Mouse (Mus musculus) midbrain, embryonic 13.5 days (tissue): ENCODE results near the gene Vangl1. TPM values are rescaled to one million over a fixed set of nuclear protein-coding genes. Genes with fewer than 3 reads are reported as not detected.
A peak's percentile ranks its signal among the peaks of the same experiment; 100 is the strongest.
"Not testable (repeated sequence)": the region's sequence is repeated elsewhere in the genome, so short reads cannot be mapped to it uniquely, and the experiment has no call there.

Experiments used
- ATAC-seq: fragments of 200-750 bp; cut with Nextera tagmentation; 2 replicates; pipeline ENCODE4 v1.8.0; 2017; ENCODE audit warnings: mild to moderate bottlenecking, moderate TSS enrichment, moderate library complexity
- H3K27ac ChIP-seq: fragments of 300-500 bp; sonication (generic); 2 replicates; pipeline ENCODE4 v1.5.1; 2015; ENCODE audit warnings: inconsistent platforms, mild to moderate bottlenecking, moderate library complexity
- H3K27me3 ChIP-seq: fragments of 300-500 bp; sonication (generic); 2 replicates; pipeline ENCODE4 v1.6.1; 2015; ENCODE audit warnings: mild to moderate bottlenecking, inconsistent platforms
- H3K36me3 ChIP-seq: fragments of 300-500 bp; sonication (generic); 2 replicates; pipeline ENCODE4 v1.6.1; 2015; ENCODE audit warnings: mild to moderate bottlenecking, inconsistent platforms
- H3K4me1 ChIP-seq: fragments of 300-500 bp; sonication (generic); replicated peaks from 2 replicates; pipeline ENCODE4 v1.6.1; 2015; ENCODE audit warnings: inconsistent platforms
- H3K4me2 ChIP-seq: fragments of 300-500 bp; sonication (generic); replicated peaks from 2 replicates; pipeline ENCODE4 v1.6.1; 2015; ENCODE audit warnings: moderate library complexity, mild to moderate bottlenecking, inconsistent platforms
- H3K4me3 ChIP-seq: fragments of 300-500 bp; sonication (generic); replicated peaks from 2 replicates; pipeline ENCODE4 v1.5.1; 2015; ENCODE audit warnings: mild to moderate bottlenecking, inconsistent platforms
- H3K9ac ChIP-seq: fragments of 300-500 bp; sonication (generic); replicated peaks from 2 replicates; pipeline ENCODE4 v1.6.1; 2015; ENCODE audit warnings: mild to moderate bottlenecking, inconsistent platforms
- H3K9me3 ChIP-seq: fragments of 300-500 bp; sonication (generic); 2 replicates; pipeline ENCODE4 v1.6.1; 2016; ENCODE audit warnings: mild to moderate bottlenecking, inconsistent platforms
- WGBS: fragments of 180-500 bp; shearing (Covaris S2); methylation state at CpG from one replicate; pipeline ENCODE4 v1.1.7; 2015; 5-methylcytosine and 5-hydroxymethylcytosine counted together
- polyA plus RNA-seq: library from polyadenylated mRNA; unstranded; fragments of >200 nt; fragmentation: Nextera tagmentation; extraction: Ambion mirVana; gene quantifications from 2 replicates; pipeline ENCODE4 v1.2.1, GENCODE M21; 2015

The Vangl1 gene
- polyA plus RNA-seq, 1 experiment from 2014 or later, result 7.3 TPM

GRCm38 (mm10) chr3:102165536-102166286 is 38.8 kb downstream of the Vangl1 start:
- no peak overlapping the region for H3K27ac ChIP-seq
- H3K4me1 ChIP-seq, result peaks cover 17% of the 10 kb centered on the region
- no peak for ATAC-seq
- H3K27me3 ChIP-seq, result 0 out of 2 replicates have a peak, but pooled peaks cover 3% of the 10 kb centered on the region
- no peak overlapping the region for H3K4me2 ChIP-seq
- H3K4me3 ChIP-seq, result no peak overlapping the region
- H3K9ac ChIP-seq, result no peak overlapping the region
- peaks cover 3% of the 10 kb centered on the region; the same call in 1 of the 2 replicates for H3K36me3 ChIP-seq
- WGBS, result 84% methylated on average over 21 of the region's 21 CpGs
- no peaks in the 10 kb centered on the region for H3K9me3 ChIP-seq

DNA sequence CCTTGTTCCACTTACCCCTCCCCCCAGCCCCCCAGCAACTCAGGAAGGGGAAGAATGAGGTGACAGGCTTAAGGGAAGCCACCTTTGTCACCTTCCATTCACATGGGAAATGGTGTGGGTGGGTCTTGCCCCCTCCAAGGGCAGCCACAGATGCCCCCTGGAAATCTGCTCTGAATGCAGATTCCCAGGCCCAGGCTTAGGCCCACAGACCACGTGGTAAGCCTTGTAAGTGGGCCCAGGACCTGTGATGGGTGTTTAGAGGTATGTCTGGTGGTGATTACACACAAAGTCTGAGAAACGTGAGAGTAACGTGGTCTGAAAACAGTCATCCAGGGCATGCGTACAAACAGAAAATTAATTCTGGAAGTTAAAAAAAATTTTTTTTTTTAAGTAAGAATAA is 39.6 kb downstream of the Vangl1 start:
- H3K4me1 ChIP-seq, result peaks cover 17% of the 10 kb centered on the region
- H3K9ac ChIP-seq, result no peak overlapping the region
- H3K36me3 ChIP-seq, result peaks cover 3% of the 10 kb centered on the region; the same call in 1 of the 2 replicates
- 64% methylated on average over 4 of the region's 4 CpGs for whole genome bisulfite sequencing
- 0 out of 2 replicates have a peak, but pooled peaks cover 3% of the 10 kb centered on the region for H3K27me3 ChIP-seq
- no peak overlapping the region for H3K4me2 ChIP-seq
- no peaks in the 10 kb centered on the region for H3K9me3 ChIP-seq
- no peak for ATAC-seq
- no peak overlapping the region for H3K4me3 ChIP-seq
- no peak overlapping the region for H3K27ac ChIP-seq

DNA sequence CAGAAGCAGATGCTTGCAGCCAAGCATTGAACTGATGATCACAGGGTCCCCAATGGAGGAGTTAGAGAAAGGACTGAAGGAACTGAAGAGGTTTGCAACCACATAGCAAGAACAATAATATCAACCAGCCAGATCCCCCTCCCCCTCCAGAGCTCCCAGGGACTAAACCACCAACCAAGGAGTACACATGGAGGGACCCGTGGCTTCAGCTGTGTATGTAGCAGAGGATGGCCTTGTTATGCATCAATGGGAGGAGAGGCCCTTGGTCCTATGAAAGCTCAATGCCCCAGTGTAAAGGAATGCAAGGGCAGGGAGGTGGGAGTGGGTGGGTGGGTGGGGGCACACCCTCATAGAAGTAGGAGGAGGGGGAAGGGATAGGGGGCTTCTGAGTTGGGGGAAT is 40.6 kb downstream of the Vangl1 start:
- peaks cover 21% of the 10 kb centered on the region for H3K4me1 ChIP-seq
- WGBS, result 77% methylated on average over 1 of the region's 1 CpGs
- H3K27ac ChIP-seq, H3K36me3 ChIP-seq, H3K4me2 ChIP-seq, ATAC-seq, H3K9ac ChIP-seq, H3K9me3 ChIP-seq, H3K27me3 ChIP-seq, H3K4me3 ChIP-seq: not testable (repeated sequence)

- Histone ChIP-seq H3K36me3 (peaks cover 7% of the 10 kb centered on the region; the same call in 1 of the 2 replicates), H3K4me3 (no peak overlapping the region), H3K27ac (no peak overlapping the region), H3K4me2 (0 out of 2 replicates have a peak overlapping the region, but pooled peaks have one; percentile 9), H3K27me3 (no peaks in the 10 kb centered on the region), H3K9me3 (no peaks in the 10 kb centered on the region), H3K4me1 (peaks cover 6% of the 10 kb centered on the region), H3K9ac (no peak overlapping the region)
- peak; percentile 77 for ATAC-seq
- 57% methylated on average over 14 of the region's 14 CpGs for WGBS
Observed at GRCm38 (mm10) chr3:102159423-102160325, 44.8 kb downstream of the Vangl1 start.

DNA sequence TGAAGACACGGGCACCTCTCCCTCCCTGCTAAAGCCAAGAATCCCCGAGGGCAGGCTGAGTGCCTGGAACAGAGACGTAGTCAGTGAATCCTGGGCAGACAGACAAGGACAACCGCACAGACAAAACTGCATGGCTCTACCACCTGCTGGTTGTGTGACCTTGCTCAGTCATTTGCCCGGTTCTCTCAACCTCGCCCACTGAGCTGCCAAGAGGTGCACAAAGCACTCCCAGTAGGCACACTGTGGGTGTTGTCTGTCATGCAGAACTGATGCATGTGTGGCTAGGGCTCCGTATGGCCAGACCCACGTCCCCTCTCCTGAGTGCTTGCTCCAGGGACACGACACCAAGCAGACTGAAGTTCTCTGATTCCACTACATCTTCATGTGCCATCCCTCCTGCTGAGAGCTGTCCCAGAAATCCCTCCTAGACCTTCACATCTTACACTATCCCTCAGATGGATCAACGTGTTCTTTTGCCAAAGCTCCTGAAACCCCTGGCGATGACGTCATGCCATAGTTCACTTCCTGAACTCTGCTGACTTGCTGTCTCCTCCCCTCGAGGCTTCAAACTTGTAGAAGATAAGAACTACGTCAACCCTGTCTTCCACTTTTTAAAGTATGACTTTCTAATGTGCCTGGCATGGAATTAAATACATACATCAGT is 45.6 kb downstream of the Vangl1 start:
- no peak for ATAC-seq
- Histone ChIP-seq H3K4me2 (no peak overlapping the region), H3K9me3 (no peaks in the 10 kb centered on the region), H3K27ac (no peak overlapping the region), H3K4me1 (peaks cover 6% of the 10 kb centered on the region), H3K9ac (no peak overlapping the region), H3K36me3 (peaks cover 7% of the 10 kb centered on the region; the same call in 1 of the 2 replicates), H3K27me3 (peaks cover 5% of the 10 kb centered on the region; the same call in 1 of the 2 replicates), H3K4me3 (no peak overlapping the region)
- 76% methylated on average over 14 of the region's 14 CpGs for WGBS

GRCm38 (mm10) chr3:102157652-102158051 is 46.8 kb downstream of the Vangl1 start:
- no peak for ATAC-seq
- Histone ChIP-seq H3K9me3 (no peaks in the 10 kb centered on the region), H3K4me3 (no peak overlapping the region), H3K27me3 (peaks cover 5% of the 10 kb centered on the region; the same call in 1 of the 2 replicates), H3K9ac (no peak overlapping the region), H3K36me3 (peaks cover 5% of the 10 kb centered on the region; the same call in 1 of the 2 replicates), H3K4me2 (no peak overlapping the region), H3K4me1 (peaks cover 9% of the 10 kb centered on the region), H3K27ac (no peak overlapping the region)
- WGBS, result 96% methylated on average over 6 of the region's 6 CpGs

DNA sequence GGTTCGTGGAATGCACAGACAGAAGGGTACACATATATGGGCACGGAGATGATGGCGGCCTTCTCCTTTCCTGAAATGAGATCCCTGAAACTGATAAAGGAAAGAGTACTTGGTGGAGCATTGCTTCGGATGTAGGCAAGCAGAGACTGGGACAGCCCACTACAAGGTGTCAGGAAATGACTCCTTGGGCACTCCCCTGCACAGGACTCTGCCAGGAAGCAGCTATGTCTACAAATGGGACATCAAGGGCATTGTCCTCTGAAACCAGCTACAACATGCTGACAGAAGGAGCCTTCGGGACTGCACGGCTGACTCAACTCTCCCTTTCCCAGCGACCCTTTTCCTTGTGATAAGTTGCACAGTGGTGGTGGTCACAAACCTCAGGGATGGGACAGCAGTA is 47.8 kb downstream of the Vangl1 start:
- Histone ChIP-seq H3K4me2 (no peak overlapping the region), H3K4me3 (no peak overlapping the region), H3K9me3 (no peaks in the 10 kb centered on the region), H3K27ac (no peak overlapping the region), H3K27me3 (peaks cover 5% of the 10 kb centered on the region; the same call in 1 of the 2 replicates), H3K36me3 (0 out of 2 replicates have a peak, but pooled peaks cover 4% of the 10 kb centered on the region), H3K9ac (no peak overlapping the region), H3K4me1 (peaks cover 19% of the 10 kb centered on the region)
- no peak for ATAC-seq
- WGBS, result 94% methylated on average over 7 of the region's 7 CpGs

DNA sequence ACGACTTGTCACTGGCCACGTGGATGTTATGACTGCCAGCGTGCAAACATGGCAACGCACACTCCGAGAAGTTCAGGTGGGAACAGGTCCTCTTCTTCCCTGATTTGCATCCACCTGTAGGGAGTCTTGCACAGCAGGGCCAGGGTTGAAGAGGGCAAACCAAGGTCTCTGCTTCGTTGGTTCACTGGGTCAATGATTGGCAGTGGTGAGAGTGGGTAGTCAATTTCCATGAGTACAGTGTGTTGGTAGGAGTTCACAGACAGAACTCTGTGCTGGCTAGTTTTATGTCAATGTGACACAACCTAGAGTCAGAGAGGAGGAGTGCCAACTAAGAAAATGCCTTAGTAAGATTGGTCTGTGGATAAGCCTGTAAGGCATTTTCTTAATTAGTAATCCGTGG is 50.4 kb downstream of the Vangl1 start:
- Histone ChIP-seq H3K4me3 (no peak overlapping the region), H3K36me3 (0 out of 2 replicates have a peak, but pooled peaks cover 4% of the 10 kb centered on the region), H3K9ac (no peak overlapping the region), H3K27me3 (peaks cover 12% of the 10 kb centered on the region), H3K4me1 (peaks cover 16% of the 10 kb centered on the region), H3K4me2 (no peak overlapping the region), H3K9me3 (no peaks in the 10 kb centered on the region), H3K27ac (no peak overlapping the region)
- 89% methylated on average over 7 of the region's 7 CpGs for WGBS
- no peak for ATAC-seq

GRCm38 (mm10) chr3:102152872-102153271 is 51.6 kb downstream of the Vangl1 start:
- H3K4me1 ChIP-seq, result peaks cover 21% of the 10 kb centered on the region
- no peak overlapping the region for H3K4me3 ChIP-seq
- H3K9ac ChIP-seq, result no peak overlapping the region
- no peak overlapping the region for H3K27ac ChIP-seq
- H3K36me3 ChIP-seq, result 0 out of 2 replicates have a peak, but pooled peaks cover 4% of the 10 kb centered on the region
- ATAC-seq, result no peak
- no peaks in the 10 kb centered on the region for H3K9me3 ChIP-seq
- H3K4me2 ChIP-seq, result no peak overlapping the region
- WGBS, result 23% methylated on average over 4 of the region's 4 CpGs
- peaks cover 13% of the 10 kb centered on the region for H3K27me3 ChIP-seq

GRCm38 (mm10) chr3:102152471-102152870 is 52.0 kb downstream of the Vangl1 start:
- Histone ChIP-seq H3K9me3 (no peaks in the 10 kb centered on the region), H3K9ac (no peak overlapping the region), H3K27me3 (peaks cover 13% of the 10 kb centered on the region), H3K4me1 (peaks cover 24% of the 10 kb centered on the region), H3K36me3 (0 out of 2 replicates have a peak, but pooled peaks cover 4% of the 10 kb centered on the region), H3K27ac (no peak overlapping the region), H3K4me2 (no peak overlapping the region), H3K4me3 (no peak overlapping the region)
- peak; percentile 48; the same call in 1 of the 2 replicates for ATAC-seq
- 17% methylated on average over 4 of the region's 4 CpGs for WGBS

- no peak overlapping the region for H3K4me3 ChIP-seq
- H3K36me3 ChIP-seq, result no peaks in the 10 kb centered on the region
- no peaks in the 10 kb centered on the region for H3K9me3 ChIP-seq
- no peak overlapping the region for H3K4me2 ChIP-seq
- H3K27ac ChIP-seq, result no peak overlapping the region
- ATAC-seq, result no peak
- WGBS, result 20% methylated on average over 4 of the region's 4 CpGs
- H3K27me3 ChIP-seq, result peaks cover 13% of the 10 kb centered on the region
- H3K4me1 ChIP-seq, result peaks cover 30% of the 10 kb centered on the region
- H3K9ac ChIP-seq, result no peak overlapping the region
Observed at GRCm38 (mm10) chr3:102151850-102152249, 52.6 kb downstream of the Vangl1 start.
